Mouse (Mus musculus) embryonic facial prominence, embryonic 10.5 days (tissue): ENCODE measurements around the gene Col27a1. TPM values are rescaled to one million over a fixed set of nuclear protein-coding genes. Genes with fewer than 3 reads are reported as not detected.

Experiments
- DNase-seq: peaks from one replicate; pipeline ENCODE4 v3.0.0-alpha.2; 2017; ENCODE audit warnings: low spot score
- H3K27ac ChIP-seq: fragments of 300-500 bp; sonication (generic); replicated peaks from 2 replicates; pipeline ENCODE4 v1.5.1; 2016; ENCODE audit warnings: mild to moderate bottlenecking
- H3K27me3 ChIP-seq: fragments of 300-500 bp; sonication (generic); replicated peaks from 2 replicates; pipeline ENCODE4 v1.6.1; 2016; ENCODE audit warnings: low read depth, mild to moderate bottlenecking; ENCODE audit not compliant: poor library complexity, severe bottlenecking
- H3K36me3 ChIP-seq: fragments of 300-500 bp; sonication (generic); replicated peaks from 2 replicates; pipeline ENCODE4 v1.6.1; 2016; ENCODE audit warnings: mild to moderate bottlenecking, moderate library complexity
- H3K4me1 ChIP-seq: fragments of 300-500 bp; sonication (generic); 2 replicates; pipeline ENCODE4 v1.6.1; 2016
- H3K4me3 ChIP-seq: fragments of 300-500 bp; sonication (generic); 2 replicates; pipeline ENCODE4 v1.5.1; 2016; ENCODE audit warnings: mild to moderate bottlenecking, moderate library complexity
- H3K9me3 ChIP-seq: fragments of 300-500 bp; sonication (generic); 2 replicates; pipeline ENCODE4 v1.6.1; 2016; ENCODE audit warnings: mild to moderate bottlenecking
- WGBS: fragments of 180-500 bp; shearing (Covaris S2); methylation state at CpG from one replicate; pipeline ENCODE4 v1.1.7; 2016; 5-methylcytosine and 5-hydroxymethylcytosine counted together
- polyA plus RNA-seq: library from polyadenylated mRNA; unstranded; fragments of >200 nt; fragmentation: Nextera tagmentation; extraction: Ambion mirVana; gene quantifications from 2 replicates; pipeline ENCODE4 v1.2.1, GENCODE M21; 2016

Gene Col27a1
- 4.3 and 5.3 TPM in 2 replicates for polyA plus RNA-seq

GRCm38 (mm10) chr4:63213907-63214621, at the start of gene Col27a1:
Col27a1 (plus strand) TSS chr4:63214004.
- Histone ChIP-seq H3K9me3 (no peaks in the 10 kb centered on the region), H3K27ac (peak within 1 kb of the TSS; percentile 82), H3K4me1 (peaks cover 36% of the 10 kb centered on the region), H3K4me3 (peak within 1 kb of the TSS; percentile 95), H3K27me3 (peaks cover 61% of the 10 kb centered on the region), H3K36me3 (no peaks in the 10 kb centered on the region)
- WGBS: under 1% methylated on average over 61 of the region's 61 CpGs
- DNase-seq: peak; percentile 85

- Histone ChIP-seq H3K27ac (no peak overlapping the region), H3K9me3 (no peaks in the 10 kb centered on the region), H3K27me3 (peaks cover 17% of the 10 kb centered on the region), H3K4me3 (no peak overlapping the region), H3K36me3 (no peaks in the 10 kb centered on the region), H3K4me1 (no peaks in the 10 kb centered on the region)
- WGBS: 87% methylated on average over 4 of the region's 4 CpGs
- DNase-seq: no peak
Measured at GRCm38 (mm10) chr4:63165636-63166035, 48.2 kb upstream of the Col27a1 start.

- H3K27me3 ChIP-seq: peaks cover 24% of the 10 kb centered on the region
- DNase-seq: no peak
- no peaks in the 10 kb centered on the region for H3K9me3 ChIP-seq
- WGBS: 87% methylated on average over 5 of the region's 5 CpGs
- no peak overlapping the region; the same call in 1 of the 2 replicates for H3K27ac ChIP-seq
- H3K4me1 ChIP-seq: no peaks in the 10 kb centered on the region
- no peak overlapping the region for H3K4me3 ChIP-seq
- no peaks in the 10 kb centered on the region for H3K36me3 ChIP-seq
Measured at GRCm38 (mm10) chr4:63166323-63166722, 47.5 kb upstream of the Col27a1 start.

- no peak overlapping the region for H3K27ac ChIP-seq
- no peak overlapping the region for H3K4me3 ChIP-seq
- H3K4me1 ChIP-seq: no peaks in the 10 kb centered on the region
- DNase-seq: no peak
- H3K9me3 ChIP-seq: peaks cover 2% of the 10 kb centered on the region; the same call in 1 of the 2 replicates
- H3K27me3 ChIP-seq: peaks cover 39% of the 10 kb centered on the region
- no peaks in the 10 kb centered on the region for H3K36me3 ChIP-seq
- 90% methylated on average over 4 of the region's 4 CpGs for WGBS
Measured at GRCm38 (mm10) chr4:63170061-63170460, 43.7 kb upstream of the Col27a1 start.

GRCm38 (mm10) chr4:63171122-63171521, 42.7 kb upstream of the Col27a1 start:
- Histone ChIP-seq H3K4me3 (no peak overlapping the region), H3K9me3 (peaks cover 2% of the 10 kb centered on the region; the same call in 1 of the 2 replicates), H3K27ac (no peak overlapping the region), H3K27me3 (peaks cover 39% of the 10 kb centered on the region), H3K36me3 (no peaks in the 10 kb centered on the region), H3K4me1 (no peaks in the 10 kb centered on the region)
- no peak for DNase-seq
- WGBS: 56% methylated on average over 24 of the region's 24 CpGs

GRCm38 (mm10) chr4:63171969-63172685, 41.7 kb upstream of the Col27a1 start, which contains the start of gene Kif12:
Kif12 (minus strand) TSS chr4:63172131.
- DNase-seq: no peak
- no peak within 1 kb of the TSS for H3K4me3 ChIP-seq
- peaks cover 2% of the 10 kb centered on the region; the same call in 1 of the 2 replicates for H3K9me3 ChIP-seq
- no peaks in the 10 kb centered on the region for H3K36me3 ChIP-seq
- H3K27ac ChIP-seq: no peak within 1 kb of the TSS
- WGBS: 76% methylated on average over 4 of the region's 4 CpGs
- peaks cover 39% of the 10 kb centered on the region for H3K27me3 ChIP-seq
- no peaks in the 10 kb centered on the region for H3K4me1 ChIP-seq

- 12% methylated on average over 5 of the region's 5 CpGs for WGBS
- peaks cover 10% of the 10 kb centered on the region; the same call in 1 of the 2 replicates for H3K27me3 ChIP-seq
- no peaks in the 10 kb centered on the region for H3K36me3 ChIP-seq
Measured at GRCm38 (mm10) chr4:63181556-63181955, 32.2 kb upstream of the Col27a1 start.

GRCm38 (mm10) chr4:63186281-63186870, 27.4 kb upstream of the Col27a1 start:
- no peaks in the 10 kb centered on the region for H3K36me3 ChIP-seq
- H3K4me3 ChIP-seq: no peak overlapping the region
- H3K27ac ChIP-seq: peak overlapping the region; percentile 48; the same call in 1 of the 2 replicates
- H3K9me3 ChIP-seq: no peaks in the 10 kb centered on the region
- H3K27me3 ChIP-seq: peaks cover 10% of the 10 kb centered on the region; the same call in 1 of the 2 replicates
- DNase-seq: peak; percentile 39
- 61% methylated on average over 21 of the region's 21 CpGs for WGBS
- peaks cover 28% of the 10 kb centered on the region for H3K4me1 ChIP-seq

More at GRCm38 (mm10) chr4:63181556-63181955, 32.2 kb upstream of the Col27a1 start:
- DNase-seq: peak; percentile 72
- Histone ChIP-seq H3K4me1 (peaks cover 6% of the 10 kb centered on the region), H3K9me3 (no peaks in the 10 kb centered on the region), H3K4me3 (no peak overlapping the region), H3K27ac (no peak overlapping the region)

GRCm38 (mm10) chr4:63191641-63192040, 22.2 kb upstream of the Col27a1 start:
- Histone ChIP-seq H3K36me3 (no peaks in the 10 kb centered on the region), H3K27ac (no peak overlapping the region), H3K9me3 (no peaks in the 10 kb centered on the region), H3K4me3 (no peak overlapping the region), H3K27me3 (no peaks in the 10 kb centered on the region), H3K4me1 (peaks cover 27% of the 10 kb centered on the region)
- 62% methylated on average over 5 of the region's 5 CpGs for WGBS
- DNase-seq: no peak

- Histone ChIP-seq H3K27ac (no peak overlapping the region), H3K36me3 (no peaks in the 10 kb centered on the region), H3K4me1 (peaks cover 19% of the 10 kb centered on the region), H3K4me3 (no peak overlapping the region), H3K27me3 (no peaks in the 10 kb centered on the region), H3K9me3 (no peaks in the 10 kb centered on the region)
- 86% methylated on average over 2 of the region's 2 CpGs for WGBS
- DNase-seq: no peak
Measured at GRCm38 (mm10) chr4:63194366-63194765, 19.4 kb upstream of the Col27a1 start.

- WGBS: 88% methylated on average over 5 of the region's 5 CpGs
- no peak for DNase-seq
- Histone ChIP-seq H3K36me3 (no peaks in the 10 kb centered on the region), H3K27ac (no peak overlapping the region), H3K27me3 (no peaks in the 10 kb centered on the region), H3K4me1 (no peaks in the 10 kb centered on the region), H3K4me3 (no peak overlapping the region), H3K9me3 (no peaks in the 10 kb centered on the region)
Measured at GRCm38 (mm10) chr4:63199366-63199765, 14.4 kb upstream of the Col27a1 start.

- DNase-seq: no peak
- no peaks in the 10 kb centered on the region for H3K36me3 ChIP-seq
- WGBS: 84% methylated on average over 7 of the region's 7 CpGs
- 0 out of 2 replicates have a peak, but pooled peaks cover 2% of the 10 kb centered on the region for H3K27me3 ChIP-seq
- no peak overlapping the region for H3K27ac ChIP-seq
- 0 out of 2 replicates have a peak, but pooled peaks cover 12% of the 10 kb centered on the region for H3K4me1 ChIP-seq
- H3K9me3 ChIP-seq: no peaks in the 10 kb centered on the region
- no peak overlapping the region for H3K4me3 ChIP-seq
Measured at GRCm38 (mm10) chr4:63203874-63204273, 9.9 kb upstream of the Col27a1 start.
